Mouse (Mus musculus): ENCODE data around the gene Plk2. TPM values are rescaled to one million over a fixed set of nuclear protein-coding genes. Genes with fewer than 3 reads are reported as not detected.
"Not testable (repeated sequence)": the region's sequence is repeated elsewhere in the genome, so short reads cannot be mapped to it uniquely, and the experiment has no call there.

Plk2 gene
- 129 and 131 TPM in 2 replicates for polyA plus RNA-seq (2015; fragmentation: Nextera tagmentation; extraction: Ambion mirVana)

GRCm38 (mm10) chr13:110394291-110395178, at the start of gene Plk2:
Plk2 (plus strand) TSS chr13:110395046.
- WGBS = under 1% methylated on average over 71 of the region's 71 CpGs
- Histone ChIP-seq H3K4me2 (peak within 1 kb of the TSS; percentile 85), H3K27me3 (replicated peaks) (no peaks in the 10 kb centered on the region), H3K4me1 (peaks cover 30% of the 10 kb centered on the region), H3K9ac (peak within 1 kb of the TSS; percentile 95), H3K27ac (replicated peaks) (peak within 1 kb of the TSS; percentile 93), H3K36me3 (peaks cover 35% of the 10 kb centered on the region), H3K4me3 (peak within 1 kb of the TSS; percentile 69), H3K9me3 (peaks cover 5% of the 10 kb centered on the region; the same call in 1 of the 2 replicates)
- peak; percentile 87 for ATAC-seq (ENCODE audit: extremely low read depth, insufficient number of reproducible peaks, low FRiP score, low TSS enrichment)

- ATAC-seq (ENCODE audit: extremely low read depth, insufficient number of reproducible peaks, low FRiP score, low TSS enrichment) = no peak
- Histone ChIP-seq H3K9me3 (no peaks in the 10 kb centered on the region), H3K9ac (no peak overlapping the region), H3K27me3 (replicated peaks) (no peaks in the 10 kb centered on the region), H3K36me3 (no peaks in the 10 kb centered on the region), H3K4me1 (no peaks in the 10 kb centered on the region), H3K27ac (replicated peaks) (no peak overlapping the region), H3K4me3 (no peak overlapping the region), H3K4me2 (no peak overlapping the region)
- 57% methylated on average over 7 of the region's 7 CpGs for WGBS
These were observed 48.1 kb upstream of the Plk2 start for GRCm38 (mm10) chr13:110346707-110347106.

DNA sequence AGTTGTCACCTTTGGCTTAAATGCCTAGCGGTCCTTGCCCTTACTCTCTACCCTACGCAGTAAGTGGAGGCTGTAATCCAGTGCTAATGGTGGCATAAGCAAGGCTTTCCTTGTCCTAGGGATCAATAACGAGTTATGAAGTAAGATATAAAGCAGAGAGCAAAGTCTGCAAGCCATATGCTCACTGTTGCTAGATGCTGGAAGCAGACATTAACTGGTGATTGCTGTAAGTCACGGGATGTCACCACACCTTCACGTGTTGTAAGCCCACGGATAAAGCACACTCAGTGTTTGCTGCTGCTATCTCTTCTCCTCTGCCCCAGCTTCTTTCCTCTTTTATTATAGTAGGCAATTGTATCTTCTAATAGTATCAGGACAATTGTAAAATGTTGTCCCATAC, 43.8 kb upstream of the Plk2 start:
- H3K27ac ChIP-seq (replicated peaks) = no peak overlapping the region
- 66% methylated on average over 6 of the region's 6 CpGs for WGBS
- no peaks in the 10 kb centered on the region for H3K4me1 ChIP-seq
- H3K36me3 ChIP-seq = no peaks in the 10 kb centered on the region
- ATAC-seq (ENCODE audit: extremely low read depth, insufficient number of reproducible peaks, low FRiP score, low TSS enrichment) = no peak
- no peak overlapping the region for H3K4me2 ChIP-seq
- no peaks in the 10 kb centered on the region for H3K27me3 ChIP-seq (replicated peaks)
- H3K9ac ChIP-seq = no peak overlapping the region
- H3K9me3 ChIP-seq = no peaks in the 10 kb centered on the region
- H3K4me3 ChIP-seq = no peak overlapping the region

GRCm38 (mm10) chr13:110356941-110357340, 37.9 kb upstream of the Plk2 start, which contains the start of gene Gapt:
Gapt (minus strand) TSS chr13:110357199.
- H3K4me2 ChIP-seq = no peak within 1 kb of the TSS
- no peak within 1 kb of the TSS for H3K4me3 ChIP-seq
- no peaks in the 10 kb centered on the region for H3K36me3 ChIP-seq
- no peaks in the 10 kb centered on the region for H3K4me1 ChIP-seq
- H3K27ac ChIP-seq (replicated peaks) = no peak within 1 kb of the TSS
- no peak within 1 kb of the TSS for H3K9ac ChIP-seq
- 78% methylated on average over 2 of the region's 2 CpGs for WGBS
- no peaks in the 10 kb centered on the region for H3K9me3 ChIP-seq
- ATAC-seq (ENCODE audit: extremely low read depth, insufficient number of reproducible peaks, low FRiP score, low TSS enrichment) = no peak
- no peaks in the 10 kb centered on the region for H3K27me3 ChIP-seq (replicated peaks)

DNA sequence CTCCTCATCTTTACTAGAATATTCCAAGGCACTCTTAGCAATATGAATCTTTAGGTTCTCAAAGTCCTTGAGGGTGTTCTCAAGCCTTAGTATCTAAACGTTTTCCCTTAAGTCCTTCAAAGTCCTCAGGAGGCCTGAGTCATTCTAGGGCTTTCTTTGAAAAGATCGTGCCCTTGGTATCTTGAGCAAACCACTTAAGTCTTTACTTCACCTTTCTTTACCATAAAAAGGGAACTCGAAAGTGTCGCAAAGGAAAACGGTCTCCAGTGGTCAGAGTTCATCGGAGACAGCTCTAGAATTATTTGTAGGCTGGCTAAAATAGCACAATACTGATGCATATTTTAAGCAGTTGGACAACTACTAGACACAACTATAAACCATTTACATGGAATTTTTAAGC, 31.1 kb upstream of the Plk2 start:
- no peak for ATAC-seq (ENCODE audit: extremely low read depth, insufficient number of reproducible peaks, low FRiP score, low TSS enrichment)
- H3K9ac ChIP-seq = no peak overlapping the region
- no peaks in the 10 kb centered on the region for H3K9me3 ChIP-seq
- H3K4me2 ChIP-seq = no peak overlapping the region
- H3K27me3 ChIP-seq (replicated peaks) = no peaks in the 10 kb centered on the region
- no peak overlapping the region for H3K4me3 ChIP-seq
- no peak overlapping the region for H3K27ac ChIP-seq (replicated peaks)
- no peaks in the 10 kb centered on the region for H3K36me3 ChIP-seq
- WGBS = 72% methylated on average over 6 of the region's 6 CpGs
- H3K4me1 ChIP-seq = no peaks in the 10 kb centered on the region

- Histone ChIP-seq H3K4me2 (no peak overlapping the region), H3K4me1 (no peaks in the 10 kb centered on the region), H3K9ac (no peak overlapping the region), H3K4me3 (no peak overlapping the region), H3K9me3 (no peaks in the 10 kb centered on the region), H3K27me3 (replicated peaks) (no peaks in the 10 kb centered on the region), H3K27ac (replicated peaks) (no peak overlapping the region), H3K36me3 (no peaks in the 10 kb centered on the region)
- WGBS = 83% methylated on average over 3 of the region's 3 CpGs
- no peak for ATAC-seq (ENCODE audit: extremely low read depth, insufficient number of reproducible peaks, low FRiP score, low TSS enrichment)
These were observed 28.4 kb upstream of the Plk2 start for GRCm38 (mm10) chr13:110366477-110366876.

- Histone ChIP-seq H3K9ac (no peak overlapping the region), H3K4me2 (no peak overlapping the region), H3K4me3 (no peak overlapping the region), H3K4me1 (no peaks in the 10 kb centered on the region), H3K36me3 (no peaks in the 10 kb centered on the region), H3K27ac (replicated peaks) (no peak overlapping the region), H3K9me3 (no peaks in the 10 kb centered on the region), H3K27me3 (replicated peaks) (no peaks in the 10 kb centered on the region)
- no peak for ATAC-seq (ENCODE audit: extremely low read depth, insufficient number of reproducible peaks, low FRiP score, low TSS enrichment)
- 50% methylated on average over 3 of the region's 3 CpGs for WGBS
These were observed 26.8 kb upstream of the Plk2 start for GRCm38 (mm10) chr13:110367961-110368555.

DNA sequence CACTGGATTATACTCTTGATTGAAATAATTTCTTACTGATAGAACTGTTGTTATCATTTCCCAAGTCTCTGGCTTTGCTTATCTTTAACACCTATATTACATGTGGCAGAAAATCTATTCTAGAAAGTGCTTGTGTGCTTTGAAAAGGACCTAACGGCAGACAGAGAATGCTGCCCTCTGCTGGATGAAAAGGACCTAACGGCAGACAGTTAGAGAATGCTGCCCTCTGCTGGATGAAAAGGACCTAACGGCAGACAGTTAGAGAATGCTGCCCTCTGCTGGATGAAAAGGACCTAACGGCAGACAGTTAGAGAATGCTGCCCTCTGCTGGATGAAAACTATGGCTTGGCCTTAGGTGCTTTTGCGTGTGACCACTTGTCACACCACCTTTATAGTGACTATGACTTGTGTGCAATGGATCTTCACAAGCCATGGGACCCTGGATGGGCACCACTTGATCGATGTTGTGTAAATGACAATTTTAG, 26.2 kb upstream of the Plk2 start:
- not testable (repeated sequence) for H3K4me1 ChIP-seq; H3K27ac ChIP-seq (replicated peaks); H3K4me2 ChIP-seq; H3K36me3 ChIP-seq; H3K9ac ChIP-seq; ATAC-seq (ENCODE audit: extremely low read depth, insufficient number of reproducible peaks, low FRiP score, low TSS enrichment); H3K9me3 ChIP-seq; H3K4me3 ChIP-seq; H3K27me3 ChIP-seq (replicated peaks)
- WGBS = 55% methylated on average over 6 of the region's 6 CpGs

GRCm38 (mm10) chr13:110369673-110370072, 25.2 kb upstream of the Plk2 start:
- H3K4me3 ChIP-seq = no peak overlapping the region
- 85% methylated on average over 1 of the region's 1 CpGs for WGBS
- no peaks in the 10 kb centered on the region for H3K9me3 ChIP-seq
- no peaks in the 10 kb centered on the region for H3K27me3 ChIP-seq (replicated peaks)
- H3K4me2 ChIP-seq = no peak overlapping the region
- no peaks in the 10 kb centered on the region for H3K36me3 ChIP-seq
- H3K9ac ChIP-seq = no peak overlapping the region
- no peak overlapping the region for H3K27ac ChIP-seq (replicated peaks)
- no peaks in the 10 kb centered on the region for H3K4me1 ChIP-seq
- no peak for ATAC-seq (ENCODE audit: extremely low read depth, insufficient number of reproducible peaks, low FRiP score, low TSS enrichment)

DNA sequence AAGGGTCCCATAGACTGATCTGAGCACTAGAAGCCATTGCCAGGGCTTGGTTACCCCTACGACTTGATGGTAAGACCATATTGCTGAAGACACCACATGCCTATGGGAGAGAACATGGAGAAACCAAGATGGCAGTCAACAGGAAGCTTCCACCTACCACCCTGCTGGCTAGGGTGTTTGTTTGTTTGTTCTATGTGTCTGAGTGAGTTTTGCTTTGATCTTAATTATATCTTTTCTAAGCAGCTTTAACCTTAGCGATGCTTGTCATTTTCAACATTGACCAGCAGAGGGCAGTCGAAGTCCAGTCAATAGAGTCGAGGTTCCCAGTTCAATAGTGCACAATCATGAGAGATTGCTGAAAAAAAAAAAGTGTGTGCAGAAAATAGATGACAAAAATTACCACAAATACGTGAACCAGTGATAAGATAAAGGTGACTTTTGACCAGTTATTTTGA, 12.4 kb upstream of the Plk2 start:
- Histone ChIP-seq H3K4me2 (no peak overlapping the region), H3K27me3 (replicated peaks) (no peaks in the 10 kb centered on the region), H3K9ac (no peak overlapping the region), H3K36me3 (no peaks in the 10 kb centered on the region), H3K27ac (replicated peaks) (no peak overlapping the region), H3K4me1 (peaks cover 10% of the 10 kb centered on the region), H3K4me3 (no peak overlapping the region), H3K9me3 (no peaks in the 10 kb centered on the region)
- WGBS = 17% methylated on average over 5 of the region's 5 CpGs
- no peak for ATAC-seq (ENCODE audit: extremely low read depth, insufficient number of reproducible peaks, low FRiP score, low TSS enrichment)

- Histone ChIP-seq H3K4me1 (no peaks in the 10 kb centered on the region; the same call in 1 of the 2 replicates), H3K4me3 (no peak overlapping the region), H3K36me3 (no peaks in the 10 kb centered on the region), H3K27ac (replicated peaks) (no peak overlapping the region), H3K27me3 (replicated peaks) (no peaks in the 10 kb centered on the region), H3K9me3 (peaks cover 4% of the 10 kb centered on the region; the same call in 1 of the 2 replicates), H3K9ac (no peak overlapping the region), H3K4me2 (no peak overlapping the region)
- no peak for ATAC-seq (ENCODE audit: extremely low read depth, insufficient number of reproducible peaks, low FRiP score, low TSS enrichment)
- WGBS = 61% methylated on average over 6 of the region's 6 CpGs
These were observed 10.3 kb upstream of the Plk2 start for GRCm38 (mm10) chr13:110384514-110384913.

All from heart, embryonic 13.5 days (tissue).